Mouse (Mus musculus) heart, adult 2 months (tissue): ENCODE data around the gene Gm8439. TPM values are rescaled to one million over a fixed set of nuclear protein-coding genes. Genes with fewer than 3 reads are reported as not detected.
A peak's percentile ranks its signal among the peaks of the same experiment; 100 is the strongest.
"Not testable (repeated sequence)": the region's sequence is repeated elsewhere in the genome, so short reads cannot be mapped to it uniquely, and the experiment has no call there.

ENCODE experiments used
- DNase-seq, 2 experiments: peaks; one replicate each; pipeline ENCODE4 v3.0.0; 2021
- H3K27ac ChIP-seq: fragments of 200-600 bp; 2 replicates; pipeline ENCODE4 v1.8.1; 2022
- H3K27me3 ChIP-seq: fragments of 200-500 bp; 2 replicates; pipeline ENCODE4 v1.6.1; 2012; ENCODE audit warnings: mild to moderate bottlenecking, low read length, inconsistent platforms, mixed read lengths; ENCODE audit not compliant: control insufficient read depth, insufficient read depth
- H3K36me3 ChIP-seq: fragments of 200-500 bp; 2 replicates; pipeline ENCODE4 v1.6.1; 2012; ENCODE audit warnings: low read length, inconsistent platforms; ENCODE audit not compliant: control insufficient read depth, insufficient read depth
- H3K4me1 ChIP-seq: fragments of 200-500 bp; 2 replicates; pipeline ENCODE4 v1.6.1; 2011; ENCODE audit warnings: low read length; ENCODE audit not compliant: control insufficient read depth, insufficient read depth
- H3K4me3 ChIP-seq: fragments of 200-600 bp; 2 replicates; pipeline ENCODE4 v1.8.1; 2022
- H3K79me2 ChIP-seq: fragments of 200-500 bp; replicated peaks from 2 replicates; pipeline ENCODE4 v1.6.1; 2012; ENCODE audit warnings: mild to moderate bottlenecking, inconsistent platforms, low read length, moderate library complexity, mixed read lengths; ENCODE audit not compliant: control insufficient read depth, insufficient read depth
- H3K9ac ChIP-seq: fragments of 200-500 bp; 2 replicates; pipeline ENCODE4 v1.6.1; 2012; ENCODE audit warnings: low read depth, mild to moderate bottlenecking, control low read depth, inconsistent platforms, low read length, mixed read lengths
- CTCF ChIP-seq: fragments of 200-600 bp; IDR thresholded peaks from 2 replicates; pipeline ENCODE4 v1.8.1; 2022; ENCODE audit warnings: antibody characterized with exemption, mild to moderate bottlenecking, moderate library complexity
- EP300 ChIP-seq: fragments of 200-500 bp; IDR thresholded peaks from 2 replicates; pipeline ENCODE4 v1.6.1; 2011; ENCODE audit warnings: low read depth, low read length, control low read depth; ENCODE audit not compliant: insufficient read depth
- POLR2A ChIP-seq: fragments of 200-500 bp; IDR thresholded peaks from 2 replicates; pipeline ENCODE4 v1.6.1; 2011; ENCODE audit warnings: mild to moderate bottlenecking, low read depth, low read length, control low read depth; ENCODE audit not compliant: insufficient read depth
- WGBS: fragments of 180-500 bp; shearing (Covaris S2); methylation state at CpG from one replicate; pipeline ENCODE4 v1.1.7; 2018; 5-methylcytosine and 5-hydroxymethylcytosine counted together
- intact Hi-C: fragments of 180-260 bp; cut with DNase I; formaldehyde crosslinking; loops from one replicate; pipeline ENCODE4 v1.15.1; 2025
- polyA plus RNA-seq: library from polyadenylated mRNA; depleted of rRNA; stranded (reverse); fragments of >200 nt; gene quantifications from 2 replicates; pipeline ENCODE4 v1.2.3, GENCODE M21; 2012
- total RNA-seq, 2 experiments: library from RNA; stranded (reverse); gene quantifications; 2 replicates each; pipeline ENCODE4 v1.2.3; 2021

Gm8439 gene
- total and polyA plus RNA-seq, 3 experiments: not detected

GRCm38 (mm10) chr4:120586986-120587385 lies 1.6 kb upstream of the Gm8439 start:
- intact Hi-C loops: loop anchor here (5.0 kb wide), 1 partner anchor 300 kb away; no protein-coding TSS in a partner anchor

GRCm38 (mm10) chr4:120589070-120589469 lies 525 bp downstream of the Gm8439 start:
- TF ChIP-seq CTCF: no peak
- TF ChIP-seq EP300: no peak
- TF ChIP-seq POLR2A: no peak

More at GRCm38 (mm10) chr4:120586986-120587385, 1.6 kb upstream of the Gm8439 start:
- Histone ChIP-seq H3K9ac (no peak overlapping the region), H3K4me3 (no peak overlapping the region), H3K36me3 (no peaks in the 10 kb centered on the region), H3K27me3 (no peaks in the 10 kb centered on the region), H3K4me1 (0 out of 2 replicates have a peak, but pooled peaks cover 1% of the 10 kb centered on the region), H3K27ac (no peak overlapping the region), H3K79me2 (no peaks in the 10 kb centered on the region)
- no peak for DNase-seq
- TF ChIP-seq EP300 (no peak), POLR2A (no peak), CTCF (no peak)
- WGBS: 59% methylated on average over 1 of the region's 1 CpGs

GRCm38 (mm10) chr4:120589815-120590422 lies 1.4 kb downstream of the Gm8439 start:
- no peaks in the 10 kb centered on the region for H3K36me3 ChIP-seq
- DNase-seq: peak; percentile 53 to 59
- H3K27ac ChIP-seq: no peak overlapping the region
- intact Hi-C loops: loop anchor here (1.0 to 5.0 kb wide), 4 partner anchors 77 to 297 kb away; partner anchors contain the start of gene Cited4
- 0 out of 2 replicates have a peak, but pooled peaks cover 1% of the 10 kb centered on the region for H3K4me1 ChIP-seq
- H3K79me2 ChIP-seq: no peaks in the 10 kb centered on the region
- peak; percentile 93 for TF ChIP-seq EP300
- TF ChIP-seq CTCF: peak; percentile 97
- no peak for TF ChIP-seq POLR2A
- H3K27me3 ChIP-seq: no peaks in the 10 kb centered on the region
- H3K9ac ChIP-seq: no peak overlapping the region
- 28% methylated on average over 5 of the region's 5 CpGs for WGBS
- H3K4me3 ChIP-seq: no peak overlapping the region

More at GRCm38 (mm10) chr4:120589070-120589469, 525 bp downstream of the Gm8439 start:
- no peaks in the 10 kb centered on the region for H3K36me3 ChIP-seq
- intact Hi-C loops: loop anchor here (1.0 to 5.0 kb wide), 3 partner anchors 93 to 298 kb away; no protein-coding TSS in a partner anchor
- H3K27ac ChIP-seq: no peak overlapping the region
- no peaks in the 10 kb centered on the region for H3K27me3 ChIP-seq
- H3K9ac ChIP-seq: no peak overlapping the region
- H3K4me1 ChIP-seq: 0 out of 2 replicates have a peak, but pooled peaks cover 1% of the 10 kb centered on the region
- H3K4me3 ChIP-seq: no peak overlapping the region
- WGBS: 36% methylated on average over 3 of the region's 3 CpGs
- DNase-seq: no peak
- H3K79me2 ChIP-seq: no peaks in the 10 kb centered on the region

GRCm38 (mm10) chr4:120590973-120591372 lies 2.4 kb downstream of the Gm8439 start:
- DNase-seq: no peak
- no peak overlapping the region for H3K4me3 ChIP-seq

GRCm38 (mm10) chr4:120596210-120596609 lies 7.7 kb downstream of the Gm8439 start:
- H3K27ac ChIP-seq: not testable (repeated sequence)

More at GRCm38 (mm10) chr4:120590973-120591372, 2.4 kb downstream of the Gm8439 start:
- Histone ChIP-seq H3K79me2 (no peaks in the 10 kb centered on the region), H3K27ac (no peak overlapping the region), H3K27me3 (no peaks in the 10 kb centered on the region), H3K4me1 (0 out of 2 replicates have a peak, but pooled peaks cover 1% of the 10 kb centered on the region), H3K36me3 (no peaks in the 10 kb centered on the region), H3K9ac (no peak overlapping the region)
- TF ChIP-seq CTCF (no peak), EP300 (no peak), POLR2A (no peak)
- 75% methylated on average over 4 of the region's 4 CpGs for WGBS
- intact Hi-C loops: loop anchor here (5.0 kb wide), 1 partner anchor 76 kb away; the partner anchor contains the start of gene Cited4

DNA sequence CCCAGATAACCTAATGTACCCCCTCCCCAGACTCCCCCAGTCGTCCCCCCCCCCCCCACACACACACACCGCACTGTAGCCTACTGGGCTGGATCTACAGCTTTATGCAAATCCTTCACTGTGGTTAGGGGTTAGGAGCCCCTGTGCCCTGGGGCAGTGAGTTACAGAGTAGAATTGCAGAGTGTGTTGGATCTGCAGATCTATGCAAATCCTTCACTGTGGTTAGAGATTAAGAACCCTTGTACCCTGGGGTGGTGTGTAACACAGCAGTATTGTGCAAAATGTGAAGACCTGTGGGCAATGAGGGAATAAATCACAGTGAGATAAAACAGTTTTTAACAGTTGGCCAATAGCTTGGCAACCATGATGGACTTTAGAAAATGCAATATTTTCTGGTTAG lies 10.4 kb downstream of the Gm8439 start:
- Histone ChIP-seq H3K79me2 (no peaks in the 10 kb centered on the region), H3K4me3 (no peak overlapping the region), H3K27ac (no peak overlapping the region), H3K27me3 (no peaks in the 10 kb centered on the region), H3K9ac (no peak overlapping the region), H3K36me3 (no peaks in the 10 kb centered on the region), H3K4me1 (no peaks in the 10 kb centered on the region)
- no peak for DNase-seq
- intact Hi-C loops: no loop called here
- WGBS: 38% methylated on average over 2 of the region's 2 CpGs
- TF ChIP-seq POLR2A (no peak), EP300 (no peak), CTCF (no peak)

More at GRCm38 (mm10) chr4:120596210-120596609, 7.7 kb downstream of the Gm8439 start:
- H3K36me3 ChIP-seq, H3K79me2 ChIP-seq, H3K4me3 ChIP-seq, DNase-seq, H3K27me3 ChIP-seq, H3K9ac ChIP-seq, intact Hi-C loops, H3K4me1 ChIP-seq: not testable (repeated sequence)
- WGBS: 94% methylated on average over 1 of the region's 1 CpGs
